Mouse (Mus musculus): ENCODE measurements at regions not wholly inside any gene's neighbourhood (a gene's known extent, or its start where the extent isn't known, plus 50 kb on each side); places are given as distances from the start of the nearest gene placed in this dataset.
"Not testable (repeated sequence)": the region's sequence is repeated elsewhere in the genome, so short reads cannot be mapped to it uniquely, and the experiment has no call there.

DNA sequence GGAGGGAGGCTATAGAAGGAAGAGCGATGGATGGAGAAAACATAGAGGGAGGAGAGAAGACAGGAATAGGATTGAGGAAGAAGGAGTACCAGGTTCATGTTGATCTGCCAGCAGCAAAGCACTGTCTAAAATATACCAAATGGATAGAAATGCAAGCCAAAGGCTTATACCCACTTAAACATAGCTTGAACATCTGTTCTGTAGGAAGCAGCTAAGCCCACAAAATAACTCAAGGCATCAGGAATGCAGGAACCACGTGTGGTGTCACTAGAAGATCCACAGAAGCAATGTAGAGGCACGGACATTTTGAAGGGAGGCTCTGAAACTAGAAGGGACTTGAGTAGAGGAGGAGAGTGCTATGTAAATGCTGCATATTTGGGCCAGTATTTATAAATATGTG, 78.9 kb downstream of the Smgc start:
- DNase-seq (ENCODE audit: low spot score in 2 of 2) = peak; percentile 5 to 42

DNA sequence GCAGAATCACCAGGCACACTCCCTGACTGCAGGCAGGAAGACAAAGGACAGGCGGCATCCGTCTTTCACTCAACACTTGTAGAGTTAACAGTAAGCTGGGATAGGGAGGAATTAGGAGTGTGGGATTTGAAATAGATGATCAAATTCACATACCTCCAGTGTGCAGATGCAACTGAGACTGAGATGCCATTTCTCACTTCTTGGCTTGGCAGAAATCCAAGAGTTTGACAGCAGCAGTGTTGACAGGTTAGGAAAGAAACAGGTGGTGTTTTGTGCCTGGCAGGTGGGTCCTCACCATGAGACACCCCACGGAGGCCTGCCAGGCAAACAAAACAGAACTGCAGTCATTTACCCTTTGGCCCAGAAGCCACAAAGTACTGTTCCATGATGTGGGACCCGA, 79.8 kb downstream of the Smgc start:
- no peak for DNase-seq (ENCODE audit: low spot score in 2 of 2)

DNA sequence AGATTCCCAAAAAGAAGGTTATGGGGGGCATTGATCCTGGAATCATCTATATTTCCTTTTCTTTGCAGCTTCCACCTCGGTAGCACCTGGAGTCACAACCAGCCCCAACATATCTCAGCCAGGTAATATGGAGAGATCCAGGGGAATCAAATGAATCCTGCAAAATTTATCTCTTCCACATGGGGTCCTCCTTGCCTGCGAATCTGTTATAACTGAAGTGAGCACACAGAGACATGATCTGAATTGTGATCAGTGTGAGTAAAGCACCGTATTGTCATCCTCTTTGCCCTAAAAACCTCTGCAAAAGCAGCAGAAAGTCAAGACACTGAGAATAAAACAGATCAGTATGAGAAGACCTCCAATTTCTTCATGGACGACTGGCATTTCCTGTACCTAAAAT, 86.5 kb downstream of the Smgc start:
- no peak for DNase-seq (ENCODE audit: low spot score in 2 of 2)

DNA sequence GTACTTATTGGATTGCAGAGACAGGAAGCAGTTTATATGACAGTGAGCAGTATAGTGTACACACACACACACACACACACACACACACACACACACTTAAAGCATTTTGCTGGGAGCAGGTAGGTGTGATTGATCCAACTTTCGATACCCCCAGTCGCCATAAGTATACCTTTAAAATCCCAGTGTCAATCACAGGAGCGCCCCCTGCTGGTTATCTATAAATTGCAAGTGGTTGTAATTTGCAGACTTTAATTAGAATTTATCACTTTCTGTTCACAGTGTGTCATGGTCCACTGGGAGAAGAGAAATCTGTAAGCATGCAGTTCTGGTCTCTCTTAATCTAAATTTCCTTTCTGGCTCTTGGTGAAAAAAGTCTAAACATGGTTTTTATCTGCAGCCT, 89.4 kb downstream of the Smgc start:
- peak in 1 of 2 experiments; percentile 7 for DNase-seq (ENCODE audit: low spot score in 2 of 2)

DNA sequence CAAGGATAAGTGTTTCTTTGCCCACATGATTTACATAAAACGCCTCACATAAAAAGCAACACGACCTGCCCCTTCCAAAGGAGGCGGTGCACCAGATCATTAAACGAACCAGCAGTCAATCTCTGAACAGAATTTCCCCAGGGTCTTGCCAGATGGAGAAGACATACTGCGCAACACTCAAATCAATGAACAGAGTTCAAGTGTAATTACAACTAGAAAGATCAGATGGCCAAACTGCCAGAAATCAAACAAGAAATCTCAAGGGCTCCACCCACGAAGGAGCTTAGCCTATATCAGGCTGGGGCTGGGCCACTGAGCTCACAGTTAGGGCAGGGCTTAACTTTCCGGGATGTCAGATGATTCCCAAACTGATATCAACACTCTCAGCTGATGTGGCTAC, 90.4 kb downstream of the Smgc start:
- DNase-seq (ENCODE audit: low spot score in 2 of 2) = no peak

DNA sequence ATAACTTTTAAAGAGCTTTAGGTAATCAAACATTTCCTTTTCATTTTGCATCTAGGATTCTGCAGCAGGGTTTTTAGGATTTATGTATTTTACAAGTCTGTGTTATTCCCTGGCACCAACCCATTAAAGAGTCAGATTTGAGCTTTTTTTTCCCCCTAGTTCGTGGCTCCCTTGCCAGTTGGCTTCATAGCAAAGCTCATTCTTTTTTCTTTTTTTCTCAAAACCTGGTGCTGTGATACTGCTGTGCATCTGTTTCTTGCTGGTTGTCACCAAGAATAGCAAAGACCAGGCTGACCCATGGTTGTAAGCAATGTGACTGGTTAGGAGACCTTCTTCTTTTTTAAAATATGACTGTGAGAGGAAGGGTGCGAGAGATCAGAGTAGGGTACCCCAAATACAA, 93.7 kb upstream of the Cntn1 start:
- DNase-seq (ENCODE audit: low spot score in 2 of 2) = no peak

DNA sequence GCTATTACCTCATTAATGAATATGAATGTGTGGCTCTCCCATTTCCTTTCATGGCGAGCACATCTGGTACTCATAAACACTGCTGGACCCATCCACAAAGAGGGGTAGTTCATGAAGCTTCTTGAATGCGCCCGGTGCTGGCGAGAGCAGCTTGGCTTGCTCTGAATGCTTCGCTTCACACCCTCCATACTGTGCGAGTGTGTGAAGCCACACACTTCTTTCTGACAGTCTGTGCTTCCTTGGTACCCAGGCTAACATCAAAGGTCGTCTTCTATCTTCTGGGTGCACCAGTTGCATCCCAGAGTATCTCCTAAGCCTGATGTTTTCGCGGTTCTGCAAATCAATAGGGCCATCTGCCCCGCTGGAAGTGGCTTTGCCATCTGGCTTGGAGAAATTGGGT, 85.8 kb upstream of the Cntn1 start:
- peak in 1 of 2 experiments; percentile 12 for DNase-seq (ENCODE audit: low spot score in 2 of 2)

DNA sequence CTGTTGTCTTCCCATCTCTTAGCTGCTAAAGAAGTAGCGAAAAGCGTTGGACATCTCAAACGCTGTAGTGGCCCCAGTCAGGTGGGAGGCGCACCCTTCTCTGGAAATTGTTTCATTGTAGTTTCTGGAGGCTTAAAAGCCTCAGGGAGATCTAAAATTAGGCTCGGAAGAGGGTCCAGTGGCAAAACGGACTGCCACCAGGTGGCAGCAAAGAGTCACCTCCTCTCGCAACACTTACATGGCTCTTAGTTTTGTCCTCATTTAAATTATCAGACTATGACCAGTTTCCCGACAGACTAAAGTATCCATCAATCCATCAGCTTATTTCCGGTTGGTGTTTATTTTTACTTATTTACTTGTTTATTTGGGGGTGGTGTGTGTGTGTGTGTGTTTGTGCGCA, 81.6 kb upstream of the Cntn1 start:
- DNase-seq (ENCODE audit: low spot score in 2 of 2) = peak; percentile 71 to 77

DNA sequence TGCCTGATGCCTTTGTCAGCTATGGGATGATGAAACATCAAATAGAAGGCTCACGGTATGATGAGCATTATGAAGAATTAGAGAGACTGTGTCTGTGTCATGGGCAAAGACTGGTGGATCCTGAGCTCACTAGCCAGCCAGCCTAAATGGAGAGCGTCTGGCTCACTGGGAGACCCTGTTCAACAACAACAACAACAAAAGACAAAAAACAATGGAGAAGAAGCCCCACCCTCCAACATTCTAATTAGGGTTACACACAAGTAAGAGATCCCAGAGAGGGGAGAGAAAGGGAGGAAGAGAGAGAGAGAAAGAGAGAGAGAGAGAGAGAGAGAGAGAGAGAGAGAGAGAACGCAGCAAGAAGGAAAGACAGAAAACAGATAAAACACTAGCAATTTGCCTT, 79.6 kb upstream of the Cntn1 start:
- DNase-seq (ENCODE audit: low spot score in 2 of 2) = no peak

DNA sequence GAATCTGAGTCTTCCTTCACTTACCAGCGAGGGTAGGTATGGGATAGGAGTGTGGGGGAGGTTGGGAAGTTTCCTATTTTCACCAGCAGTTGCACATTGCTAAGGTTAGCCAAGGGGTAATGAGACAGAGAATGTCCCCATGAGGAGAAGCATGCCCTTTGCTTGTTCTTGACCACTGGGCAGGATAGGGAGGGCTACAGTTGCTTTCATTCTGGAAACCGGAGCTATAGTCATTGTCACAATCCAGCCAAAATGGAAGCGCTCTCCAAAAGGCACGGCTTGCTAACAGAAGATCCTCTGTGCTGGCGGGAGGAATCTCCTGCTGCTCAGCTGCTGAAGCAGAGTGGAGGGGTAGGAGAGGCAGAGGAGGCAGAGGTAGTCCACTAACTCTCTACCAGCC, 79.1 kb upstream of the Cntn1 start:
- DNase-seq (ENCODE audit: low spot score in 2 of 2) = no peak

DNA sequence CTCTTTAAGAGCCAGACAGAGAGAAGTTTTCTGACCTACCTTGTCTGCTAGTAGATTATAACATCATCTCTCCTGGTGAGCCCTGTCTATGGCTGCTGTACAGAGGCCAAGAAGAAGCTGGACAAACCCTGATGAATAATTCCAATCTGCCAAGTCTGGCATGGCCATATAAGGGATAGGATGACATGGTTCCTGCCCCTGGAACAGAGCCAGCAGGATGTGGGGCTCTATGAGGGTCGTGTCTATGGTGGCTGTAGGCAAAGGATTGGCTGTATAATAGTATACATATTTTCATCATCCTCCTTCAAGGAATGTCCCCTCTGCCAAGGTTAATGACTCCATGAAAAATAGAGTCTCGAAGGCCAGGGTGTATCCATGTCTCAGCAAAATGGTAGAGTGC, 75.4 kb upstream of the Cntn1 start:
- no peak for DNase-seq (ENCODE audit: low spot score in 2 of 2)

DNA sequence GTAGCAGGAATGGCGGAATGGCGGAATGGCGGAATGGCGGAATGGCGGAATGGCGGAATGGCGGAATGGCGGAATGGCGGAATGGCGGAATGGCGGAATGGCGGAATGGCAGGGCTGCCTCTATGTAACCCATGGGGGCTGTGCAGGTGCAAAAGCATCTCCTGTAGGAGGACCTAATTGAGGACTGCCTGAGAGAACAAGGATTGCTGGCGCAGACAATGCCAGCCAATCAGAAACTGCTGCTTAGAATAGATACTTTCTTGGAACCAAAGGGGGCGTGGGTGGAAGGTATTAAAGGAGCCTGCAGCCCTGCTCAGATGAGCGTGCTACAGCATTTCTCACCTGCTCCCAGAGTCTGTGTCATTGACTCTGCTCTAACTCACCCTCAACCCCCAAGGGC, 67.8 kb upstream of the Cntn1 start:
- not testable (repeated sequence) for DNase-seq (ENCODE audit: low spot score in 2 of 2)

DNA sequence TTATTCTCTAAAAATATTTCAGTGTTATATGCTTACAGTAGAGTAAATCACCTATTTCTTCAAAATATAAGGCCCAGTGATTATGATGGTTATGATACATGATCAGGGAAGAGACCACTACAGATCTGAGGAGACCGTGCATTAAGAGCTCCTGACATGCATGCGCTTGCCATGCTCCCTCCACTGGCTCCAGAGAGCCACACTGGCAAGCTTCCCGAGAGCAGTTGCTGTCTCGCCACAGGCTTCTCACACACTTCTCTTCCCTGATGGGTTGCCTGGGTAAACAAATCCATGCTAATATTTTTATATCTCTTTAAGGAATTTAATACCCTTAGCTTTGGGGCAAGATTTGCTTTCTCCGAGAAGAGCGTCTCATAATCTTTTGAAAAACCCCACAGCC, 50.9 kb upstream of the Cntn1 start:
- no peak for DNase-seq (ENCODE audit: low spot score in 2 of 2)
